Mouse (Mus musculus) MEL (cell line): ENCODE measurements at regions not wholly inside any gene's neighbourhood (a gene's known extent, or its start where the extent isn't known, plus 50 kb on each side); places are given as distances from the start of the nearest gene placed in this dataset.

Experiments
- CHD2 ChIP-seq: IDR thresholded peaks from 2 replicates; pipeline ENCODE4 v1.6.1; 2011; ENCODE audit warnings: low read length, improper control_type of control experiment
- CTCF ChIP-seq, 3 experiments: IDR thresholded peaks in 2 of 3; conservative IDR thresholded peaks in 1 of 3; 2 replicates each; pipeline ENCODE4 v1.5.1; 2011 to 2012; ENCODE audit warnings: low read length in 3 of 3, low read depth in 2 of 3, mild to moderate bottlenecking in 2 of 3, improper control_type of control experiment in 1 of 3, inconsistent platforms in 1 of 3, mixed read lengths in 1 of 3, moderate library complexity in 1 of 3; ENCODE audit not compliant: control insufficient read depth in 1 of 3, insufficient read depth in 1 of 3, poor library complexity in 1 of 3, severe bottlenecking in 1 of 3
- E2F4 ChIP-seq: IDR thresholded peaks from 2 replicates; pipeline ENCODE4 v1.6.1; 2011; ENCODE audit warnings: low read depth, low read length, improper control_type of control experiment, borderline replicate concordance
- ELF1 ChIP-seq: IDR thresholded peaks from 2 replicates; pipeline ENCODE4 v1.6.1; 2014; ENCODE audit warnings: low read depth, mild to moderate bottlenecking, inconsistent platforms, low read length, improper control_type of control experiment, moderate library complexity
- GATA1 ChIP-seq: IDR thresholded peaks from 2 replicates; pipeline ENCODE4 v1.6.1; 2011; ENCODE audit warnings: low read depth, low read length, improper control_type of control experiment
- JUND ChIP-seq: IDR thresholded peaks from 2 replicates; pipeline ENCODE4 v1.6.1; 2011; ENCODE audit warnings: low read depth, mild to moderate bottlenecking, improper control_type of control experiment, low read length
- NELFE ChIP-seq: IDR thresholded peaks from 2 replicates; pipeline ENCODE4 v1.6.1; 2011; ENCODE audit warnings: low read depth, low read length, improper control_type of control experiment
- POLR2A ChIP-seq, 2 experiments: IDR thresholded peaks; 2 replicates each; pipeline ENCODE4 v1.6.1; 2011 to 2012; ENCODE audit warnings: low read length in 2 of 2, mild to moderate bottlenecking in 2 of 2, control low read depth in 1 of 2, improper control_type of control experiment in 1 of 2, low read depth in 1 of 2, moderate library complexity in 1 of 2; ENCODE audit not compliant: control insufficient read depth in 1 of 2, insufficient read depth in 1 of 2, poor library complexity in 1 of 2

DNA sequence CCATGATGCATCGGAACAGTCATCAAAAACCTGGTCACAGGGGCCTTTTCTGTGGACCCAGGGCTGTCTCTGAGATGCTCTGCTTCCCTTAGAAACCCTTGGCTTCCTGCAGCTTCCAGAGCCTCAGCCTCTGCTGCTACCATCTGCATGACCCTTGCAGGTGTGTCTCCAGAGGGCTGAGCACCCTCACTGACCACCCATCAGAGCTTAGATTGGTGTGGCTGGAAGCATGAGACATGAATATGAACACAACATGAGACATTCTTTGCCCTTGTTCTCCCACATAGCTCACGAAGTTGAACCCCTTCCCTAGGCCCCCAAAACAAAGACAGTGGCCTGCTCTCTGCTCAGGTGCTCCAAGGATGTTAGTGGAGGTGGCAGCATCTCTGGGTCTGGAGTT lies 90.1 kb downstream of the Dll1 start:
- no peak for TF ChIP-seq POLR2A (IDR thresholded peaks at IDR 0.05; ENCODE audit: control insufficient read depth in 1 of 2, insufficient read depth in 1 of 2, low read depth in 1 of 2, low read length in 2 of 2, poor library complexity in 1 of 2)
- no peak for TF ChIP-seq CTCF (IDR thresholded peaks at IDR 0.05 in 2 of 3, conservative IDR thresholded peaks at IDR 0.05 in 1 of 3; ENCODE audit: control insufficient read depth in 1 of 3, insufficient read depth in 1 of 3, low read depth in 2 of 3, low read length in 3 of 3, poor library complexity in 1 of 3, severe bottlenecking in 1 of 3)
- no peak for TF ChIP-seq CHD2
- TF ChIP-seq GATA1, result no peak
- TF ChIP-seq ELF1, result no peak
- TF ChIP-seq JUND, result no peak
- no peak for TF ChIP-seq NELFE
- TF ChIP-seq E2F4, result no peak
